Mouse (Mus musculus): Measurements from ENCODE around the gene Olfr625-ps1. TPM values are rescaled to one million over a fixed set of nuclear protein-coding genes. Genes with fewer than 3 reads are reported as not detected.
"Not testable (repeated sequence)": the region's sequence is repeated elsewhere in the genome, so short reads cannot be mapped to it uniquely, and the experiment has no call there.

Olfr625-ps1 gene
- polyA plus RNA-seq, 1 experiment: not detected

DNA sequence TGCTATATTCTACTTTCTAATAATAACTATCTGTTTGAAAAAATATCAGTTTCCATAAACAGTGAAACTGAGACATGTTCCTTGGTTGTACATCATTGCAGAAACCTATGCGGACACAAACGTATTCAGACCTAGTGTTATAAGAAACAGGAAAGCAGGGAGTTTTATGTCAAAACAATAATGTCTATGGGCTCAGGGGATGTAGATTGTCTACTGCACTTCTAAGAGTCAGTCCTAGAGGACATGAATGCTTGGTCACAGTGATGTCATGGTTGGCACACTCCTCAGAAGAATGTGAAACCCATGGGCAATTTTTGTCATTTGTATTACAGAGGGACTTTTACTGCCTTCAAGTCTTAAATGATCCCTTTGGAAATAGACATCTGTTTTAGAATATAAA lies 11.4 kb upstream of the Olfr625-ps1 start, which contains the start of gene Olfr624:
Gene Olfr624, minus strand, starts transcription at position 101 of the 400 bp plus-strand sequence.
- TF ChIP-seq REST (IDR thresholded peaks at IDR 0.05; ENCODE audit: insufficient read depth, insufficient read length): no peak
- Histone ChIP-seq H3ac (ENCODE audit: control insufficient read depth, insufficient read length) (no peak within 1 kb of the TSS), H3K4me3 (no peak within 1 kb of the TSS), H3K79me2 (ENCODE audit: control insufficient read depth, insufficient read depth) (no peaks in the 10 kb centered on the region), H3K4me2 (ENCODE audit: low read depth) (no peak within 1 kb of the TSS), H3K27me3 (ENCODE audit: control insufficient read depth, insufficient read depth, insufficient read length) (no peaks in the 10 kb centered on the region), H3K36me3 (ENCODE audit: control insufficient read depth, insufficient read depth) (no peaks in the 10 kb centered on the region)

DNA sequence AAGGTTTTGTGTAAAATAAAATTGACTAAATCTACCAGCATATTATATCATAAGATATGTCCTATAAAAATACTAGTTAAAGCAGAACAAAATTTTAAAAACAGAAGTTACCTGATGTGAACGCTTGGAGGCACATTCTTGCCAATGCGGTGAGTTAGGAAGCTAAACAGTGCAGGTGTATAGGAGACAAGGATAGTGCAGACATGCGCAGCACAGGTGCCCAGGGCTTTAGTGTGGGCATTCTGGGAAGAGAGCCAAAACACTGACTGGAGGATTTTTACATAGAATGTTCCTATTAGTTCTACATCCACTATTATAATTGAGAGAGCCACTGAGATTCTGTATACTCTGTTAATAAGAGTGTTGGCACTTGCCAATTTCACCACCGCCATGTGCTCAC lies 16.9 kb downstream of the Olfr625-ps1 start:
- H3K4me2 ChIP-seq (ENCODE audit: low read depth): no peak overlapping the region
- TF ChIP-seq POLR2AphosphoS2 (IDR thresholded peaks at IDR 0.05; ENCODE audit: insufficient read length, low read depth): no peak
- TF ChIP-seq TCF12 (IDR thresholded peaks at IDR 0.05; ENCODE audit: insufficient read depth, poor library complexity, severe bottlenecking): no peak
- TF ChIP-seq E2F4 (IDR thresholded peaks at IDR 0.05; ENCODE audit: insufficient read depth): no peak
- TF ChIP-seq MAX (IDR thresholded peaks at IDR 0.05; ENCODE audit: low read depth): no peak
- no peak for TF ChIP-seq REST (IDR thresholded peaks at IDR 0.05; ENCODE audit: insufficient read depth, insufficient read length)
- no peak for TF ChIP-seq USF1 (IDR thresholded peaks at IDR 0.05; ENCODE audit: low read depth)
- TF ChIP-seq CEBPB (IDR thresholded peaks at IDR 0.05; ENCODE audit: insufficient read depth, poor library complexity, severe bottlenecking): no peak
- TF ChIP-seq TCF3 (IDR thresholded peaks at IDR 0.05; ENCODE audit: insufficient read length, low read depth): no peak
- TF ChIP-seq MYOG (IDR thresholded peaks at IDR 0.05; ENCODE audit: control insufficient read depth in 1 of 3, insufficient read depth in 1 of 3, insufficient read length in 2 of 3, low read depth in 2 of 3): no peak
- TF ChIP-seq MYOD1 (IDR thresholded peaks at IDR 0.05; ENCODE audit: control insufficient read depth in 1 of 3, insufficient read length in 2 of 3, low read depth in 2 of 3): no peak
- H3K79me2 ChIP-seq (ENCODE audit: control insufficient read depth, insufficient read depth): no peaks in the 10 kb centered on the region
- no peak overlapping the region for H3K4me3 ChIP-seq
- H3ac ChIP-seq (ENCODE audit: control insufficient read depth, insufficient read length): no peak overlapping the region
- H3K27me3 ChIP-seq (ENCODE audit: control insufficient read depth, insufficient read depth, insufficient read length): no peaks in the 10 kb centered on the region
- H3K36me3 ChIP-seq (ENCODE audit: control insufficient read depth, insufficient read depth): no peaks in the 10 kb centered on the region

DNA sequence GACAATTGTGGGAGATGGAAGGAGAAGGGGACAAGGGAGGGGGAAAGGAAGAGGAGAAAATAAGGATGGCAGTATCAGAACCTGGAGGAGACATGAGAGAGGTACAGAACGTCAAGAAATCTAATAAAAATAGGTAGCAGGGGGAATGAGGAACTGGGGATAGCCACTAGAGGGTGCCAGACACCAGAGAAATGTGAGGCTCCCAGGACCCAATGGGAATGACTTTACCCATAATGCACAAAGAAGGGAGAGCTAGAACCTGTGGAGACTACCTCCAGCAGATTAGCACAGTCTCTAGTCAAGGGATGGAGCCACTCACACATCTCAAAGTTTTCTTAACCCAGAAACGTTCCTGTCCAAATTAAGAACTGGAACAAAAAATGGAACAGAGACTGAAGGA lies 29.5 kb downstream of the Olfr625-ps1 start:
- H3K4me2 ChIP-seq (ENCODE audit: low read depth): no peak overlapping the region
- TF ChIP-seq POLR2A (IDR thresholded peaks at IDR 0.05; ENCODE audit: insufficient read length, low read depth) (no peak), MYOG (IDR thresholded peaks at IDR 0.05; ENCODE audit: control insufficient read depth in 1 of 3, insufficient read depth in 1 of 3, insufficient read length in 2 of 3, low read depth in 2 of 3) (no peak), SRF (IDR thresholded peaks at IDR 0.05; ENCODE audit: control insufficient read depth, insufficient read length, low read depth) (no peak), USF1 (IDR thresholded peaks at IDR 0.05; ENCODE audit: low read depth) (no peak), MAX (IDR thresholded peaks at IDR 0.05; ENCODE audit: low read depth) (no peak), REST (IDR thresholded peaks at IDR 0.05; ENCODE audit: insufficient read depth, insufficient read length) (no peak), POLR2AphosphoS2 (IDR thresholded peaks at IDR 0.05; ENCODE audit: insufficient read length, low read depth) (no peak), MYOD1 (IDR thresholded peaks at IDR 0.05; ENCODE audit: control insufficient read depth in 1 of 3, insufficient read length in 2 of 3, low read depth in 2 of 3) (no peak), CEBPB (IDR thresholded peaks at IDR 0.05; ENCODE audit: insufficient read depth, poor library complexity, severe bottlenecking) (no peak)
- H3K27me3 ChIP-seq (ENCODE audit: control insufficient read depth, insufficient read depth, insufficient read length): no peaks in the 10 kb centered on the region
- H3K4me3 ChIP-seq: no peak overlapping the region
- H3ac ChIP-seq (ENCODE audit: control insufficient read depth, insufficient read length): no peak overlapping the region
- no peaks in the 10 kb centered on the region for H3K36me3 ChIP-seq (ENCODE audit: control insufficient read depth, insufficient read depth)
- no peaks in the 10 kb centered on the region for H3K79me2 ChIP-seq (ENCODE audit: control insufficient read depth, insufficient read depth)

DNA sequence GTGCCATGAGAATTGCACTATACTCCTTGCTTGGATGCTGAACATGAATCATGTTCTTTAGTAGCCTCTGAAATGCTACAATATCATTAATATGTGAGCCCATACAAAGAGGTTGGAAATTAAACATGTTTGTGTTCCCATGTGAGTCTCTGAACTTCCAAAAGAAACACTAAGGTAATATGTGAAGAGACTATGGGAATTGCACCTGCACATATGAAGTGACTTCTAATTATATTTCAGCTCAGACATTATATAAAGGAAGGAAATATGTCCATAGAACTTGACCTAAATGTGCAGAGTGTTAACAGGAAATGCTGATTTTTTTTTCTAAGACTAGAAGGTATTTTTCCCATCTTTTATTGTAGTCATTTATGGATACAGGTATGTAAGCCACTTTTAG lies 31.9 kb downstream of the Olfr625-ps1 start, which contains the start of gene Olfr243:
Gene Olfr243, plus strand, starts transcription at position 301 of the 400 bp plus-strand sequence.
- no peaks in the 10 kb centered on the region for H3K36me3 ChIP-seq (ENCODE audit: control insufficient read depth, insufficient read depth)
- H3ac ChIP-seq (ENCODE audit: control insufficient read depth, insufficient read length): no peak within 1 kb of the TSS
- H3K79me2 ChIP-seq (ENCODE audit: control insufficient read depth, insufficient read depth): no peaks in the 10 kb centered on the region
- H3K4me2 ChIP-seq (ENCODE audit: low read depth): no peak within 1 kb of the TSS
- no peaks in the 10 kb centered on the region for H3K27me3 ChIP-seq (ENCODE audit: control insufficient read depth, insufficient read depth, insufficient read length)
- no peak within 1 kb of the TSS for H3K4me3 ChIP-seq
- TF ChIP-seq E2F4 (IDR thresholded peaks at IDR 0.05; ENCODE audit: insufficient read depth) (no peak), MAX (IDR thresholded peaks at IDR 0.05; ENCODE audit: low read depth) (no peak), CEBPB (IDR thresholded peaks at IDR 0.05; ENCODE audit: insufficient read depth, poor library complexity, severe bottlenecking) (no peak), POLR2A (IDR thresholded peaks at IDR 0.05; ENCODE audit: insufficient read length, low read depth) (no peak), TCF12 (IDR thresholded peaks at IDR 0.05; ENCODE audit: insufficient read depth, poor library complexity, severe bottlenecking) (no peak), SRF (IDR thresholded peaks at IDR 0.05; ENCODE audit: control insufficient read depth, insufficient read length, low read depth) (no peak), MYOD1 (IDR thresholded peaks at IDR 0.05; ENCODE audit: control insufficient read depth in 1 of 3, insufficient read length in 2 of 3, low read depth in 2 of 3) (no peak), POLR2AphosphoS2 (IDR thresholded peaks at IDR 0.05; ENCODE audit: insufficient read length, low read depth) (no peak), USF1 (IDR thresholded peaks at IDR 0.05; ENCODE audit: low read depth) (no peak), REST (IDR thresholded peaks at IDR 0.05; ENCODE audit: insufficient read depth, insufficient read length) (no peak), TCF3 (IDR thresholded peaks at IDR 0.05; ENCODE audit: insufficient read length, low read depth) (no peak), MYOG (IDR thresholded peaks at IDR 0.05; ENCODE audit: control insufficient read depth in 1 of 3, insufficient read depth in 1 of 3, insufficient read length in 2 of 3, low read depth in 2 of 3) (no peak)

DNA sequence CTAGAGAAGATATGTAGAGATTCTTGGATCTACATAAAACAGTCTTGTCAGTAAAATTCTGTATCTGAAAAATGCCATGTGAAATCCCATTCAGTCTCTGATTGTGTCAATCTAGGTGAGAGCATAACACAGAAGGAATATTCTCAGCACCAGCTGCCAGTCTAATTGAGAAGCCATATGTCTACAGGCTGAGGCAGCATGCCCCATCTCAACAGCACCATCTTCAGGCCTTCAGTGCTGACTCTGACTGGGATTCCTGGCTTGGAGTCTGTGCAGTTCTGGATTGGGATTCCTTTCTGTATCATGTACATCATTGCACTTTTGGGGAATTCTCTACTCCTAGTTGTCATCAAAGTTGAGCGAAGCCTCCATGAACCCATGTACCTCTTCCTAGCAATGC lies 33.9 kb downstream of the Olfr625-ps1 start:
- not testable (repeated sequence) for H3ac ChIP-seq (ENCODE audit: control insufficient read depth, insufficient read length); H3K79me2 ChIP-seq (ENCODE audit: control insufficient read depth, insufficient read depth); H3K36me3 ChIP-seq (ENCODE audit: control insufficient read depth, insufficient read depth); H3K4me3 ChIP-seq; H3K4me2 ChIP-seq (ENCODE audit: low read depth); H3K27me3 ChIP-seq (ENCODE audit: control insufficient read depth, insufficient read depth, insufficient read length)
